Mouse (Mus musculus): ENCODE data around the gene Efna1.

The Efna1 gene

GRCm38 (mm10) chr3:89244158-89244981, 36.6 kb downstream of the Efna1 start:
- peak; percentile 78 for DNase-seq (ENCODE audit: low spot score)

GRCm38 (mm10) chr3:89243609-89244008, 37.3 kb downstream of the Efna1 start:
- DNase-seq (ENCODE audit: low spot score) = peak; percentile 74

DNA sequence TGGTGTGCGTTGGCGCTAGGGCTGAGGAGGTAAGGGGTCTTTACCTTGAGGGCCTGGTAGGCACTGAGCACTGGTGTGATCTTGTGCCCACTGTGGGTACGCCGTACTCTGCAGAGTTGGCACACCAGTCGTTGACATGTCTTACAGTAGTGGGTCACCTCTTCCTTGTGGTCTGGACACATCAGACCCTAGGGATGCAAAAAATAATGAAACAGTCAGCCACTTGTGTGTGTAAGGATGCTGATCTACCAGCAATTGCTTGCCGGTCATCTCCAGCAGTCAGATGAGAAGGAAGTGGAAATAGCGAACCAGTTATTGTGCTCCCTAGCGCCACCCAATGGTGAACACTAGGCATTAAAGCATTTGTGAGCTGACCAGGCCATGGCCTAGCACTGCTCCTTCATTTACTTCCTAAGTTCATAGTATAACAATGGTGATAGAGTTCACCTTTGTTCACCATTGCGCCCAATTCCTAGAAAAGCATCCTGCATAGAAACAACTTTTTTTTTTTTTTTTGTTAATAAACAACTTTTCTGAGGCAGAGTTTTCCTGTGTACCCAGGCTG, 38.5 kb downstream of the Efna1 start:
- DNase-seq (ENCODE audit: low spot score) = peak; percentile 67

DNA sequence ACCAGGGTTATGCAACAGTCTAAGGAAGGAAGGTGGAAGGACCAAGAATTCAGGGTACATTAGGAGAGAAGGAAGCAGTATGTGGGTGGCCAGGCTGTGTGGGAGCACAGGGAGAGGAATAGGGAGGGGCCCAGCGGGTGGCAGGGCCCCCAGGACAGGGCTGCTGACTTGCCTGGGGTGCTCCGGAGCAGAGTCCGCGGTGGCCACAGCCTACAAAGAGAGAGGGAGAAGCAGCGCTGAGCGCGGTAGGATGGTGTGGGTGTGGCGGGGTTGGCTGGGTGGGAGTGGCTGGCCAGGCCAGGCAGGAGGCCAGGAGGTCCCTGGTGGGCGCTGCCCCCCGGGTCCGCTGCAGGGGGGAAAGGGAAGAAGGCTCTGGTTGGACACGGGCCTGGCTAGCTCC, 42.4 kb downstream of the Efna1 start:
- DNase-seq (ENCODE audit: low spot score) = no peak

DNA sequence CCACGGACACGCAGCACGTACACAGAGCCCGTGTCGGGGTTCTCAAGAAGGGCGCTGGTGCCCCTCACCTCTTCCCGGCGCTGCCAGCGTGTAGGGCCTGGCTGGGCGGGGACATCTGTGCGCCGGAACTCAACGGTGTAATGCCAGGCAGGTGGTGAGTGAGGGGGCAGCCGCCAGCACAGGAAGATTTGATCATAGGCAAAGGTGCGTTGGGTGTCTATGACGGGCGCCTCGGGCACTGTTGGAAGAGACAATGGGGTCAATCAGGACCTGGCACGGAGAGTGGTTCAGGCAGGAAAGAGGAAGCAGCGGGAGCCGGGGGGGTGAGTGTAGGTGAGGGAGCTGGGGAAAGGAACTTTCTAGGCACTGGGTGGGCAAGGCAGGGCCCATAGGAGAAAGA, 43.3 kb downstream of the Efna1 start:
- DNase-seq (ENCODE audit: low spot score) = no peak

DNA sequence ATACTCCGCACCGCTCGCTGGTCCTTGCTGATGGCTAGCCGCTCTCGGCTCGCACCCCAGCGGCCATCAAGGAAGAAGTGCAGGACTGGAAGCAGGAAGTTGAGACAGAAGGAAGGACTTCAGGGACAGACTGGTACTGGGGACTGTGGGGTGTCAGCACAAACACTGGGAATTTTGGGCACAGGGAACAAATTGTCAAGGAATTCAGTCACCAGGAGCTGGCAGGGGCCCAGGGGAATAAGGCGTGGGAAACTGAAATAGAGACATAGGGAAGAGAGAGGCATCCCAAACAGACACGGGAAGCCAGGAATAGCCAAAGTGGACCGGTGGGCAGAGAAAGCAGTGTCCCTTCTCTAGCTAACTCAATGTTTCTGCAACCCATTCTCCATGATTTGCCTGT, 44.4 kb downstream of the Efna1 start:
- no peak for DNase-seq (ENCODE audit: low spot score)

DNA sequence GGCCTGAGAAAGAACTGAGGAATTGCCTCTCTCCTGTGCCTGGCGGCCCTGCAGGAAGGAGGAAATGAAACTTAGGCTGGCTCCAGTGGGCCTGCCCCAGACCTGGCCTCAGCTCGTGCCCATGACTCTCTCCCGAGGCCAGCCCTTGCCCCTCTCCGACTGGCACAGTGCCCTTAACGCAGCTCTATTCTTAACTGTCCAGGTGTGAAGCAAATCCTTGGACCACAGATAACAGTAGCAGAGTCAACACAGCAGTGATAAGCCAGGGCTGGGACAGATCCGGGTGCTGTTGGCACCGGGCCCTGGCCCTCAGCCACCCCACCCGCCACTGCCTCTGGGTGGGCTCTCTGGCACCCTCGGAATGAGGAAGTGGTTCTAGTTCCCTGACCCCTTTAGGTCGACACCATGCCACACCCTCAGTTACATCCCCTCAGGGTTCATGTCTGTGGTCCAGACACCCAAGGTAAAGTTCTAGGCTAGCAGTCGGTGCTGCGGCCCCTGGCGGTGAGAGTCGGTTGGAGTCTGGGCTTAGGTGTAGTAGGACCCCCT, 47.3 kb downstream of the Efna1 start:
- no peak for DNase-seq (ENCODE audit: low spot score)

- DNase-seq (ENCODE audit: low spot score) = no peak
Observed at GRCm38 (mm10) chr3:89232614-89233013, 48.3 kb downstream of the Efna1 start.

DNA sequence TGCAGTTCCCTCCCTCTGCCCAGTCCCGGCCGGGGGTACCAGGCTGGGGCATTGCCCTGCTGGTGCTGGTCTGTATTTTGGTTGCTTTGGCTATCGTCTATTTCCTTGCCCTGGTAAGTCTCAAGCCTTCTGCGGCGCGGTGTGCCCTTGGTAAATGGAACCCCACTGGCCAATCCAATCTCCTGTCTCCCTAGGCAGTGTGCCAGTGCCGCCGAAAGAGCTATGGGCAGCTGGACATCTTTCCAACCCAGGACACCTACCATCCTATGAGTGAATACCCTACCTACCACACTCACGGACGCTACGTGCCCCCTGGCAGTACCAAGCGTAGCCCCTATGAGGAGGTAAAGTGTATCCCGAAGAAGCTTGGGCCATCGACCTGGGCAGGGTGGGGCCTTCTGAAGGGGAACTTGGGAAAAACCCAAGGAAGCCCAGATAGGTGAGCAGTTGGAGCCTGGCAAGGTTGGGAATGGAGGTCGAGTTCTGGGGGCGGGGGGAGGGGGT, 49.1 kb downstream of the Efna1 start:
- no peak for DNase-seq (ENCODE audit: low spot score)

GRCm38 (mm10) chr3:89231345-89231744, 49.6 kb downstream of the Efna1 start:
- no peak for DNase-seq (ENCODE audit: low spot score)

GRCm38 (mm10) chr3:89230561-89230960, 50.4 kb downstream of the Efna1 start:
- DNase-seq (ENCODE audit: low spot score) = no peak

DNA sequence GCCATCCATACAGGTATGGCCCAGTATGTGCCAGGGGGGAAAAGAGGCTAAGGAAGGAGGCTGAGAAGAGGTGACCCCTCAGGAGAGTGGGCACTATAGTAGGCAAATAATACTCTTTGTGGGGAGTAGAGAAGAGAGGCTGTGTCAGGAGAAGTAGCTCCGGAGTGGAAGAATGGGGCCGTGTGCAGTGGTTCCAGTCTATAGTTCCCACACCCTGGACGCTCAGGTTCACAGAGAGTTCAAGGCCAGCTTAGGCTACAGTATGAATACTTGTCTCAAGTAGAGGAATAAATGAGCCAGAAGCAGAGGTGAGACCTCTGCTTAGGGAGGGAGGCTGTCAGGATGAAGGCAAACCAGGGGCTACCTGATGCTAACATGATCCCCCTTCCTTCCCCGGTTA, 51.7 kb downstream of the Efna1 start:
- DNase-seq (ENCODE audit: low spot score) = no peak

- DNase-seq (ENCODE audit: low spot score) = no peak
Observed at GRCm38 (mm10) chr3:89228836-89229235, 52.1 kb downstream of the Efna1 start, which contains the start of gene Muc1. Muc1 (plus strand) TSS chr3:89229057.

DNA sequence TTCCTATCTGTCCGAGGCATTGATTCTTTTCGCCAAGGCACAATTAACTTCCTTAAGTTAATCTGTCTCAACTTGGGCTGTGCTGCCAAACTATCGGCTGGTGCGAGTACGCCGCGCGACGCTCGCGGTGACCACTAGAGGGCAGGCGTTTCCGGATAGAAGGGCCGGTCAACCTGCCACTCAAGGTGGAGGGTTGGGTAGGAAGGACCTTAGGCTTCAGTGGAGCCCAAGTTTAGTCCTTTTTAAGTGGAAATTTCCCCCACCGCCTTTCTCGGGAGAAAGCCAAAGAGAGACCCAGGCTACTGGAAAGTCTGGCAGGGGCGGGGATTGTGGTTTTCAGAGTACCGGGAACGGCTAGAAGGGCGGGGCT, 52.8 kb downstream of the Efna1 start:
- peak; percentile 91 for DNase-seq (ENCODE audit: low spot score)

GRCm38 (mm10) chr3:89227307-89228179, 53.4 kb downstream of the Efna1 start:
- peak; percentile 91 for DNase-seq (ENCODE audit: low spot score)

DNA sequence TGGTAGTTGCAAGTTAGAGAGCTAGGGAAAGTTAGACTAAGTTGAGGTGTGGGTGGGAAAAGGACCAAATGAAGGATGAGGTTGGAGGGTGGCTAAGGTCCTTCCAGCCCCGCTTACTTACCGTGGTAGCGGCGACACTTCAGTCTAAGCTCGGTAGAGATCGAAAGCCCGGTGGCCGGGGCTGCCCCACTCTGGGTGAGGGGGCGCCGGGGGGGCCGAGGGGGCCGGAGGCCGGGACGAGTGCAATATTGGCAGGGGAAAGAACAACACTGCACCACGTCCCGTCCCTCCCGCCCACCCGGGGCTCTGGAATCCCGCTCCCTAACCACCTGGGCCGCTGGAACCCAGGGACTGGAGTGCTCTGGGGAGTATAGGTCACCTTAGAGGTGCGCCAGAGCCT, 54.0 kb downstream of the Efna1 start, which contains the start of gene Mtx1:
Mtx1 (minus strand) TSS at position 189 of the 400 bp plus-strand sequence.
- no peak for DNase-seq (ENCODE audit: low spot score)

- no peak for DNase-seq (ENCODE audit: low spot score)
Observed at GRCm38 (mm10) chr3:89226361-89226760, 54.6 kb downstream of the Efna1 start.

DNA sequence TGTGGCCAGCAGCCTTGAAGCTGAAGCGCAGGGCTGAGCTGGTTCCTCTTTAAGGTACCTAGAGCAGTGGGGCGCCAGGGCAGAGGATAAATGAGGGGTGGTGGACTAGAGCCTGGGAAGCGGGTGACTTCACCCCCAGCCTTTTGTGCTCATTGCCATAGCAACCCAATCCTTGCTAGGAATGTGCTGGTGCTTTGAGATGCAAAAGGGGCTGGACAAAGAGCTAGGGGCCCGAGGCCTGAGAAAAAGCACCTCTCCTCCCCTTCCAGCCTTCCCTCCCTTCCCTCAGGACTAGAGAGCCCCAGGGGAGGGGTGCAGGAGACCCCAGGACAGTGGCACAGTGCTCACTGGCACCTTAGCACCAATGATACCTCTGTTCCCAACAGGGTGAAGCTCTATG, 55.0 kb downstream of the Efna1 start:
- no peak for DNase-seq (ENCODE audit: low spot score)

GRCm38 (mm10) chr3:89225321-89225815, 55.6 kb downstream of the Efna1 start:
- no peak for DNase-seq (ENCODE audit: low spot score)

DNA sequence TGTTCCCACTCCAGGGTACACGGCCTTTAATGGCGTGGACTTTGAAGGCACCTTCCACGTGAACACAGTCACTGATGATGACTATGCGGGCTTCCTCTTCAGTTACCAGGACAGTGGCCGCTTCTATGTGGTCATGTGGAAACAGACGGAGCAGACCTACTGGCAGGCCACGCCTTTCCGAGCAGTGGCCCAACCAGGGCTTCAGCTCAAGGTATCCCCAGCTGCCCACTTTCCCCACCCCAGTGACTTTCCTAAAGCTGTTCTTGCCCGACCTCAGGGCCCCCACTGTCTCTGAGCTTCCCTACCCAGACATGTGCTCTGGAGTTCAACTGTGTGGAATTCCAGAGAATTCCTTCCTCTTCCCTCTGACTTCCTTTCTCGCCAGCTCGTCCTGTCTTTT, 56.1 kb downstream of the Efna1 start:
- no peak for DNase-seq (ENCODE audit: low spot score)

All from MN1 (cell line).